Mouse (Mus musculus): ENCODE measurements around the gene Pitpnc1.

Pitpnc1 gene

DNA sequence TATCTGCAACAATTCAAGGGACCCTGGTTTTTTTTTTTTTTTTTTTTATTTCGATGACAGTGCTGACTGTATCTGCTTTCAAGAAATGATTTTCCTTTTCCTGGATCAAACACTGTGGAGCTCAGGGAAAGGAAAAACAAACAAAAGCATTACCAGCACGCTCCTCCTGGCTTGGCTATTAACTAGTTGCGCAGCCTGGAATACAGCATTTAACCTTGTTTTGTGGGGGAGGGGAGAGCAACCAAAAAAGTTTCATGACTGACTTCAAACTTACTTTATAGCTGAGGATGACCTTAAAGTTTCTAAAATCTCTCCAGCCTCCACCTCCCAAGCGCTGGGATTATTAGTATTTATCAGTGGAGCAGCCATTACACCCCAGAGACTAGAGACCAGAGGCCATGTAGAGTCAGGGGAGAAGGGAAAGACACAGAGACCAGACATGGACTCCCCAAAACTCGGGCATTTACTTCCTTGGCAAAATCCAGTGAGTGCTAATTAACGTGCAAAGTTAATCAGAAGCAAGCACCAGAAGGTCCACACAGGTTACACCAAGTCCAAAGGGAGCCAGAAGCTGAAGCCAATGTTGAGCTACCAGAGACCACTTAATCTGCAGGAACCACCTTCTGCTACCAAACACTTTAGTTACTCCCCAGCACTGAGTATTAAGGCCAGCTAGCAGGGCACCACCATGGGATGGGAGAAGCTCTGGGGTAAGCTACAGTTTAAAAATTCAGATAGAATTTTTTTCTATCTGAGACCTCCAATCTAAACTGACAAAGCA is 3.7 kb downstream of the Pitpnc1 start:
- peak; percentile 67 for DNase-seq

DNA sequence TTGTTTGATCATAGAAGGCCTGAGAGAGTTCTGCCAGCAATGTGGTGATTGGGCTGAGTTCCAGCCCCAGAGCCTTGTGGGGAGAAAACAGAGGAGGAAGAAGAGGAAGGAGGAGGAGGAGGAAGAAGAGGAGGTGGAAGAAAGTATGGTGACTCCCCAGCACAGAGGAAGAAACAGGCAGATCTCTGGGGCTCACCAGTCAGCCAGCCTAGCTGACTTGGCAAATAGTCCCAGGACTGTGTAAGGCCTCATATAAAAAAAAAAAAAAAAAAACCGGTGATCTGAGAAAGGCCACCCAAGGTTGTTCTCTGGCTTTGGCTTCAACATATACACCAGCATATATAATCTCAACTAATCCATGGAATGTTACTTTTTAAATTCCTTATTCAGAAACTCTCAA is 4.5 kb downstream of the Pitpnc1 start:
- DNase-seq, result no peak

DNA sequence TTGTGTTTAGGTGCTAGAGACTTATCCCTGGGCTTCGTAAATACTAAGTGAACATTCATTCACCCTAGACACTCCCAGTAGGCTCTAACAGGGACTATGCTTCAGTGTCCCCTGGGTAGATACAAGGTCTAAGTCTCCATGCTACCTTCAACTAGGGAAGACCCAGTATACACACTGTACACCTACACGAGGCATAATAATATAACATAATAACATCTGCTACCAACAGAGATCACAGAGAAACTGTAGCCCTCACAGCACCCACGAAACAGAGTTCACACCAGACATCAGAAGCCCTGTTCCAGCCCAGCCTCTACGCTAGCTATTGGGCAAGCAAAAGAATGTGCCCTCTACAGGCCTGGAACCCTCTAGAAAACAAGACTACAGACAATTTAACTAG is 5.5 kb downstream of the Pitpnc1 start:
- no peak for DNase-seq

DNA sequence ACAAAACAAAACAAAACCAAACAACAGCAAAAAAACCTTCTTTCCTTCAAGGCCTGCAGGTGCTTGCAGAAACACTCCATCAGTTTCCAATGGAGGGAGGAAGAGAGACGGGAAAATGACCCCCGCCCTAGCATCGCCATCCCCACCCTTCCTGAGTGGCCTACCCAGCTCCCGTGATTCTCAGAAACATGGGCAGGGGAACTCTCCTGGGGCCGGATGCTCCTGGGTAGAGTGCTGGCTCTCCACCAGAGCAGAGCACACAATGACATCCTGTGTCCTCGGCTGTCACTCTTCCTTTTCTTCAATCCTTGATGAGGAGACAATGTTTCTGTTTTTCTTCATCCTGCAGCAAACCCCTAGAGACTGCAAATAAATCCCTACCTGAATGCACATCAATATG is 6.4 kb downstream of the Pitpnc1 start:
- DNase-seq, result no peak

DNA sequence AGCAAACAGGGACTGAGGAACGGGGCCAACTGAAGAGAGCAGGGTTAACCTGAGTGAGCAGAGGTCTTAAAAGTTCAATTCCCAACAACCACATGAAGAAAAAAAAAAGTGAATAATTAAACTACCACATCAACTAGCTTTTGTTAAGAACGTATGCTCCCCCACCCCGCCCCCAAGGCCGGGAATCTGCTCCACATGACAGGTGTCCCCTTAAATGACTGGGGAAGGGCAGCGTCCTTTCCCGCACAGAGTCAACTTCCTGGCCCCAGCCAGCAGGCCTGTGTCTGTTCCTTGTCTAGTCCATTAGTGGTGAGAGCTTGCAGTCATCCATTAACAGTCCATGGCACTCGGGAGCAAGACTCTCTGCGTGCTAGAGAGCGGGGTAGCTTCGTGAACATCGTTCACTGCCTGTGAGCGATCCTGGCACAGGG is 7.2 kb downstream of the Pitpnc1 start:
- peak; percentile 77 for DNase-seq

DNA sequence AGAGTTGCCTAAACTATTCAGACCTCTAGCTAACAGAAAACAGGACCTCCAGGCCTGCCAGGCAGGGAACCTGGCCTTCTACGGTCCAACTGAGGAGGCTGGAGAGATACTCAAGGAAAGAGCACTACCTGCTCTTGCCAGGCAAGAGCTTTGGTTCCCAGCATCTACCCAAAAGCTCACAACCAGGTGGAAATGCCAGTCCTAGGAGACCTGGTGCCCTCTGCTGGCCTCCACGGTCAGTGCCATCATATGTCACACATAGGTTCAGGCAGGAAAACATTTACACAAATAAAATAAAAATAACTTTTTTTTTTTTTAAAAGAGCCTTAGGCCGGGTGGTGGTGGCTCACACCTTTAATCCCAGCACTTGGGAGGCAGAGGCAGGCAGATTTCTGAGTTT is 8.0 kb downstream of the Pitpnc1 start:
- DNase-seq, result no peak

DNA sequence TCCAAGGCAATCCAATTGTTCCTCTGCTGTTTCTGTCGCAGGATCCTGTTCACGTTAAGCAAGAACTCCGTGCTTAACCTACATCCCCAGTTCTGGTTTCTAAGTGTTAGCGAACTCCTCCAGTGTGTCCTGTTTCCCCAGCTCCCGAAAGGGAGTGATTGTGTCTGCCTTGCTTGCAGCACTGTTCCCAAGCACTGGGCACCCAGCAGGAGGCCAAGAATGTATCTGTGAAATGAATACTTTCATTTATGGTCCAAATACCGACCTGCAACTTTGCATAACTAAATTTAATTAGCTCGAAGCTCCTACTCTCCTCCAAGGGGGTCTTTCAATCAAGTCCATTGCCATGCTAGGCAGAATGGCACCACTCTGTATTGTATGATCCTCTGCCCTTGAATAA is 10.7 kb downstream of the Pitpnc1 start:
- no peak for DNase-seq

DNA sequence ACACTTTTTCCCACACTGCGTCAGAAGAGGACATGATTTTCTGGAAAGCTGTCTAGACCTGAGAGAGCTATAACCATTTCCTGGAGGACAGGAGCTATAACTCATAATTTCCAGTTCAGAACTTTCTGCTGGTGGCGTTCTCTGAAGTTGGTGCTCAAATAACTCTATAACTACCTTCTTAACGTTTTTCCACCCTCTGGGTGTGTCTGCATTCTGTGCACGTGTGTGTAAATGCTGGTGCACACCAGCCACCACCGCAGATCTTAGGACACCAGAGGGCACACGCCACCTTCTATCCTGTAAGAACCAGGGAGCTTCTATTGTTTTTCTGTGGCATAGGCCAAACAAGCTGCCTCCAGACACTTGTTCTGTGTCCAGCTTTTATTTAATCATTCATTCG is 11.5 kb downstream of the Pitpnc1 start:
- no peak for DNase-seq

DNA sequence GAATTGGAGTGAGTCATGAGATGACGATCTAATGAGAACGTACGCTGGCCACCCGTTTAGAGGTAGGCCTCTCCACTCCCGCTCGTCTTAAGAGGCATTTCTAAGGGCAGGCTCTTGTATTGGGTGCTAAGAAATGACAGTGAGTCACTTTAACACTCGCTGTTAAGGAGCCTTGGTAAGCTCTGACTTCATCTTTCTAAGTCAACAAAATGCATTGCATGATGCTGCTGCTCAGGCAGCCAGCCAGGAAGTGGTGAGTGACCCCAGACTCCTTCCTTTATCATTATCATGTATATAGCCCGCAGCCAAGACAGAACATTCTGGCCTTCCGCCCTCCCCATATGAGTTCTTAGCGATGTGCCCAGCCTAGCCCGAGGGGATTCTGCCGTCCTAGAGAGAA is 12.2 kb downstream of the Pitpnc1 start:
- DNase-seq, result no peak

DNA sequence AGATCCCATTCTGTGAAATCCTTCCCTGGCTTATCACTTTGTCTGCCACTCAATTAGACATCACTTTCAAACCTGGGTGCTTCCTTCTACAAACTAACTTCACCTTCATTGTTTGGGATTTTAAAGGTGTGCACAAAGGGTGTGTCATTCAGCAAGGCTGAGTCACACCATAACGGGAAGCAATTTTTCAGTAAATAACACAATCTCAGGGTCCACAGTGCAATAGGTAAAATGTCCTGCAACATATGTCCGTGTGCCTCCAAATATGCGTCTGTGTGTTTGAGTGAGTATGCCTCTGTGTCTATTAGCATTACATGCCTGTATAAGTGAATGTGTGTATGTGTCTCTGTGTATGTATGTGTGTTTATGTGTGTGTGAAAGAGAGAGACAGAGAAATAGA is 13.2 kb downstream of the Pitpnc1 start:
- no peak for DNase-seq

DNA sequence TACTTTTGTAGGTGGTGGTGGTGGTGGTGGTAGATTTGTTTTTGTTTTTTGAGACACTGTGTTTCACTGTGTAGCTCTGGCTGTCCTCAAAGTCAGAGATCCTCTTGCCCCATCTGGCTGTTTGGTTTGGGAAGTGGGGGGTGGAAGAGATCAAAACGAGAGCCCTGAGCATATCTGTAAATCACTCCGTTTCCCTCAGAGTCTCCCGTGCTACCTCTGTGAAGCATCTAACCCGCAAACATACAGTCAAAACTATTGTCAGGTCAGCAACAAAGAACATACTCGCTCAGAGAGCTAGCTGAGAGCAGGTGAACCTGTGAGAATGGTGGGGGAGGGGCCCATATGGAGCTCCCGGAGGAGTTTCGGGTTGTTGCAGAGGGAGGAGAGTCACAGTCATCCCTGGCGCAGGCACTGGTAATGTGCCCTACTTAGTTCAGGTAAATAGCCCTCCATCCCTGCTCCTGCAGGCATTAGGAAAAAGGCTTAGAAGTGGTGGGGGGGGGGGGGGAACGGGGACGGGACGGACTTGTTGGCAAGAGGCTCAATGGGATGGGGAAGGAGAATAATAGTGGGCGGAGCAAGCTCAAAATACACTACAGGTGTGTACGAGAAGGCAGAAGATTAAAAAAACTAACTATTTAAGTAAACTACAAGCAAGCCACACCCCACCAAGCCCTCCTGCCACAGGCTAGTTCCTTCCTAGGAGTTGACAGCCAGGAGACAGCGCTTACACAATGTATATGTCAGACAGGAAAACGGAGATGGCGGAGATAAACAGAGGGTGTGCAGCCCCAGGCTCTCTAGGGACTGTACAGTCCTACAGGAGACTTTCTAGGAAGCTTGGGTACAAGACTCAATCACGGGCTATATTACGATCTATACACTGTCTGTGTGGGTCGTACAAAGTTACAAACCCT is 15.7 kb downstream of the Pitpnc1 start:
- no peak for DNase-seq

DNA sequence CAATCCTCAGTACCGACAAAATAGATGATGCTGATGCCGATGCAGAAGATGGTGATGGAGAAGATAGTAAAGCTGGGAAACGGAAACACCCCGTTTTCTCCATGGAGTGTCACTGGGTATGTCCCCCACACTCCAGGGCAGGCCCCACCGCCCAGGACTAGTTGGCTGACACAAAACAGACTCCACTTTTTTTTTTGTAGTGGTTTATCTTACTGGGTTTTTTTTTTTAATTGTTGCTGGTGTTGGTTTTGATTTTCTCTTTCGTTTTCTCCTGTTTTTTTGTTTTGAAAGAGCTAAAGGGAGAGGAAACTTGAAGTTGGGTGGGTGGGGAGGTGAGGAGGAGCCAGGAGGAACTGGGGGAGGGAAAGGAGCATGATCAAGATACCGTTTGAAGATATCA is 18.4 kb downstream of the Pitpnc1 start:
- DNase-seq, result no peak

DNA sequence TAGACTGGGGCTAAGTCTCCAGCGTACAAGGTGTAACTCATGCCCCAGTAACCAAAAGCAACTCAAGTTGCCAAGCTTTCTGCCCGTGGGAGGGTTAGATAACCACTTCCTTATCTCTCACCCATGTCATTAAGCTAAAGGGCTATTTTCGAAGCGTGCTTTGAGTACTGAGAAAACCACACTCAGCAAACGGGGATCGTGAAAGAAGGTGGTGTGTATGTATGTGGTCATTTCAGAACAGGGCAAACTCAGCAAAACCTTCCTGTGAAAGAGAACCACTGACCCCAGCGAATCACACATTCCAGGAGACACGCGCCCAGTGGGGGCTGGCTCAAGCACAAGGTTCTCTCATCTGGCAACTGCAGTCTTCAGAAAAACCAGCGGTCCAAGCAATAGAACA is 19.4 kb downstream of the Pitpnc1 start:
- peak; percentile 84 for DNase-seq

DNA sequence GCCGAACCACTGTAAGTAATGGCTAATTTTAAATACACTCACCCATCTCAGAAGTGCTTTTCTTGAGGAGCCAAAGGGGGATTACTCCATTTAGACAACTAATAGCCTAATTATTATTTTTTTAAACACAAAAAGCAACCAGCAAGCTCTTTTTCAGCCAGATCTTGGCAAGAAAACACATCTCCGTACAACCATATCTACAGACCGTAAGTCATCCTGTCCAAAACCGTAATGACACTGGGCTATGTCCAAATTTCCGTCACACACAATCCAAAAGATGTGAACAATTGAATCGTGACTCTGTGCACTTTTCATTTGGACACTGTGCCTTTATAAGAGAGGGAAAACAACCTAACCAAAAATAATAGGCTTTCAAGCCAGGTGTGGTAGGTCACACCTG is 20.4 kb downstream of the Pitpnc1 start:
- DNase-seq, result no peak

DNA sequence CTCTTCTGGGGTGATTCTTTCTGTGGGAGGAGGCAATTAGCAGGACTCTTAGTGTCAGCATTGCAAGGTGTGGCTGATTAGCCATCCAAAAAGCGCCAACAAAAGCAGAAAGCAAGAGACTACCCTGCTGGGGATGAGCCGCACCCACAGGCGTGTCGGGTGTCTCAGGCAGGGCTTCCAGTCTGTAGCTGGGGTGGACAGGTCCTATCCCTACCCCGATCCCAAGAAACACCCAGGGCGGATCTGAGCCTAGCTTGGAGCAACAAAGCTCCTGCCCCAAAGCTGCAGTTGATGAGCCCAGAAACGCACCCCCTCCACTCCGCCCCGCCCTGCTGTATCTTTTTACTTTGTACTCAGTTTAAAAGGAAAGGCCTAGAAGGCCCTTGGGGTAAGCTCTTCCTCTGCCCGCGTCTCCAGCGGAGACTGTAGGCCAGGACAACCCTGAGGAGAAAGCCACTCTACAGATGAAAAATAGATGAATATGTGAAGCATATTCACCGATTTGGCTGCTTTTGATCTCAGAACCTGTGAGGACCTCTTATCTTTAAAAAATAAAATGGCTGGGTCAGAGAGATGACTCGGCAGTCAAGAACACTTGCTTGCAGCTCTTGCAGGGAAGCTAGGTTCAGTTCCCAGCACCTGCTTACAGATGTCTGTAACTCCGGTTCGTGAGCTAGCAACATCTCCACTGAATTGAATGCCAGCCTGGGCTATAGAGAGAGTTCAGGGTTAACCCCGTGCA is 21.2 kb downstream of the Pitpnc1 start:
- DNase-seq, result no peak

DNA sequence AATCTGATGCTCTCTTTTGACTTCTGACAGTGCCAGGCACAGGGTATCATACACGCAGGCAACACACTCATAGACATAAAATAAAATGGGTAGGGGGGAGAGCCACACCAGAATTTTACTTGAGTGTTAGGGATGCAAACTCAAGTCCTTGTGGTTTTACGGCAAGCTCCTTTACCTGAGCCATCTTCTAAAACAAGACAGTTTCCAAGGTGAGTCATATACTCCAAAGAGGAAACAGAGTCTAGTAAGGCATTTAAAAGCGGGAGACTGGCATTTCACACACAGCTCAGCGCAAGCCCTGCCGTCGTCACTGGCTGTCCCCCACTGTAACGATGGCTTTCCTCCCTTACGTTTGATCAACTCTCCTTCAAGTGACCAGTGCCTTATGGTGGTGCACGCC is 22.6 kb downstream of the Pitpnc1 start:
- no peak for DNase-seq

DNA sequence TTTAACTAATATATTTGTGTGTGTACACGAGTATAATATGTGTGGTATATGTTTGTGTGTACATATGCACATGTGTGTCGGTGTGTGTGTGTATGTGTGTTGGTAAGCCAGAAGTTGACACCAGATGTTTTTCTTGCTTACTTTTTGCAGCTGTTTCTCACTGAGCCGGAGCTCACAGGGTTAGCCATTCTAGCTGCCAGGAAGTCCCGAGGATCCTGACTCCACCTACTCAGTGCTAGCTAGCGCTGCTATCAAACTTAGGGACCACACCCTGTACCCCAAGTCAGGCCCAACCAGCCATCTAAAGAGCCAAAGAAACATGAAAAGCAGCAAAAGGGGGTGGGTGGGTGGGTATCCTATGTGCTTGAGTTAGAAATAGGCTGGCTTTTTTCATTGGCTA is 23.1 kb downstream of the Pitpnc1 start:
- DNase-seq, result no peak

DNA sequence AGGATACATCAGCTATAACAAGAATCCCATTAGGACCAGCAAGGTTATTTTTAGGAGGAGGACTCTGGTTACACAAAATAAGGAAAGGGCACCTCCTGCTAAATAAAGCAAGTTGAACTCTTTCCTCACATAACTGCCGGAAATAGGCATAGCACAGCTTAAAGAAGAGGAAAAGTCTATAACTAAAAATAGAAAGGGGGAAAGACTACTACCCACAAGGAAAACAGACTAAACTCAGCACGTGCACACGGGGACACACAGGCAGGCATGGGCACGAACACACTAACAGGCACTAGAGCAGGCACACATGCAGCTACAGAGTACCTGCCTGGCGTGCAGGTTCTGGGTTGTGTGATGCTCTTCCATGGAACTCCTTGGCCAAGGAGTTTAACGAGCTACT is 23.8 kb downstream of the Pitpnc1 start:
- no peak for DNase-seq

DNA sequence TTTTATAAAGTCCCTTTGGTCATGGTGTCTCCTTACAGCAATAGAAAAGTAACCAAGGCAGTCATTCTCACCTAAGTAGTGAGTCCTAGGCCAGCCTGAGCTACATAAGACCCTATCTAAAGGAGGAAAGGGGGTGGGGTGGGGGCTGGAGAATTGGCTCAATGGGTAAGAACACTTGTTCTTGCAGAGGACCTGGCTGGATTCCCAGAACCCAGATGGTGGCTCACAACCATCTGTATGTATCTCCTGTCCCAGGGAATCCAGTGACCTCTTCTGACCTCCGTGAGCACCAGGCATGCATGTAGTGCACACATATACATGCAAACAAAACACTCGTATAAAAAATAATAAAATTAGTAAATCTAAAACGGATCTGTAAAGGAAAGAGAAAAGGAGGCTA is 24.8 kb downstream of the Pitpnc1 start:
- DNase-seq, result no peak

DNA sequence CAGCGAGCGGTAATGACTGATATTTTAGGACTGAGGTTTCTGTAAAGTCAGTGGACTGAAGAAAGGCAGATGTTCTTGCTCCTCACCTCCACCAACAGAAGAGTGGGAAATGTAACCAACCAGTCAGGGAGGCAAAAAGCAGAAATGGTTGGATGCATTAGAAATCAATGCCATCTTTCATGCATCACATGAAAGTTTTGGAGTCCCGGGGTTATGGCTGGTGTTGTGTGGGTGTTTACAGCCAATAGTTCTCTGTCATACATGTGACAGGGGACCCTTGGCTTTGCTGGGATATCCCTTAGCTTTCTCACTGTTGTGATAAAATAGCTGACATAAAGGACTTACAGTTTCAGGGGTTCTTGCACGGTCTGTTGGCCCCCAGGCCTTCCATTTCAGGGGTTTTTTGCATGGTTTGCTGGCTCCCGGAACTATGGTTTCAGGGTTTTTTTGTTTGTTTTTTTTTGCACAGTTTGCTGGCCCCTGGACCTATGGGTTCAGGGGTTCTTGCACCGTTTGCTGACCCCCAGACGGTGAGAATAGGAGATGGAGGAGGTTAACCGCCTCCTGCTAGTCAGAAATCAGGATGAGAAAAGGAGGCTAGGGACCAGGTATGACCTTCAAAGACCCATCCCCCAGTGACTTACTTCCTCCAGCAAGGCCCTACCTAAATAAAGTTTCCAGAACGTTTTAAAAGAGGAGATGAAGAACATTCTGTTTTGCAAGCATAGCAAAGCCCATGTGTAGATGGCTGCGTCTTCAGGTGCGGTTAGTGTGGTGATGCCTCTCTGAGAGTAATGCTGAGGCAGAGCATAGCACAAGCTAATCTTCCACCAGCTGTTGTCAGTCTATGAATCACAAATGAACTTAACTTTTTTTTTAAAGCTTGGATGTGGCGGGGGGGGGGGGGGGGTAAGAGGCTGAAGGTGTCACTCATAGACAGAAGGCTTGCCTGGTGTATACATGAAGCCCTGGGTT is 27.1 kb downstream of the Pitpnc1 start:
- no peak for DNase-seq

DNA sequence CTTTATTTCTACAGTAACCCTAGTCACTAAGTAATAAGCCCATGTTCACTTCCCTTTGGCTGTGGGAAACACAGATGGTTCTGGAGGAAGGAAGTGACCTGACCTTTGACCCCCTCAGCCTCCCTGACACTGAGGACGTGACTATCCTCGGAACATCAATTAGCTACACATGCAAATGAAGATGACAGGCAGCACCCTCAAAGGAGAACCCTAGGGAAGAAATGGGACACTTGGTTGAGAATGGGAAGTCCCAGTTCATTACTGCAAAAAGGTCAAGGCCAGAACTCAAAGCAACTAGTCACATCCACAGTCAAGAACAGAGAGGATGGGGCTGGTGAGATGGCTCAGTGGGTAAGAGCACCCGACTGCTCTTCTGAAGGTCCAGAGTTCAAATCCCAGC is 29.4 kb downstream of the Pitpnc1 start:
- DNase-seq, result no peak

DNA sequence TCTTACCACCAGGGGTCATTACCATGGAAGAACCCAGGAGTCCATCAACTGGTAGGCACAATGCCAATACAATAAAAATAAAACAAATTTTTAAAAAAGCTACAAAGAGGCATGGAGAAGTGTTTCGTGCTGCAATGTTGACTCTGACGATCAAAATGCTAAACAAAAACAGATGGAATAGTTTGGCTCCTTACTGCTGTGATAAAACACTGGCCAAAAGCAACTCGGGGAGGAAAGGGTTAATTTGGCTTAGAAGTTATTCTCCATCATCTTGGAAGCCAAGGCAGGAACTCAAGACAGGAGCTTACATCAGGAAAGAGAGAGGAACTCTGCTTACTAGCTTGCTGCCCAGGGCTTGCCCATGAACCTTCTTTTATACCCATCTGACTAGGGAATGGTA is 32.4 kb downstream of the Pitpnc1 start:
- no peak for DNase-seq
